Mouse (Mus musculus): Measurements from ENCODE around the gene Nfat5.

Nfat5 gene

GRCm38 (mm10) chr8:107292928-107293601, at the start of gene Nfat5:
Gene Nfat5 (plus strand): TSS chr8:107293470.
- DNase-seq (ENCODE audit: low spot score in 2 of 2) = peak; percentile 96 to 100

- no peak for DNase-seq (ENCODE audit: low spot score in 2 of 2)
Measured at GRCm38 (mm10) chr8:107244218-107244617, 49.1 kb upstream of the Nfat5 start.

DNA sequence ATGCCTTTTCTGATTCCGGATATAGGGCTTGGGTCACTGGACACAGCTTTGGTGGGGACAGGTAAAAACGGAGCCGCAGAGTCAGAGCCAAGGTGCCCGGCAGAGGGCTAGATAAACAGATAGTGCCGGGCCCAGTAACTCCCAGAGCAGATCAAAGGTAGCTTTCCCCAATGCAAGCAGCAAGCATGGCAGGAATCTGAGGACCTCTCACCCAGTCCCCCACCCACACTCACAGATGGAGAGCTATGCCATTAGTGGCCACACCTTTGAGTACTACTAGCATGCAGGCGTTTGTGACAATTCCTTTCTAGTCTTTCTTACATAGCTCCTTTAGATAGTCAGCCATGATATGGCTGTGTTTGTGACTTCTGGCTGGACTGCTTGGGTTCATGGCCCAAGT, 44.8 kb upstream of the Nfat5 start:
- DNase-seq (ENCODE audit: low spot score in 2 of 2) = no peak

GRCm38 (mm10) chr8:107251481-107252104, 41.7 kb upstream of the Nfat5 start:
- no peak for DNase-seq (ENCODE audit: low spot score in 2 of 2)

- DNase-seq (ENCODE audit: low spot score in 2 of 2) = no peak
Measured at GRCm38 (mm10) chr8:107253121-107253520, 40.1 kb upstream of the Nfat5 start.

- DNase-seq (ENCODE audit: low spot score in 2 of 2) = no peak
Measured at GRCm38 (mm10) chr8:107254403-107254802, 38.9 kb upstream of the Nfat5 start.

- DNase-seq (ENCODE audit: low spot score in 2 of 2) = no peak
Measured at GRCm38 (mm10) chr8:107254951-107255457, 38.3 kb upstream of the Nfat5 start.

GRCm38 (mm10) chr8:107257223-107257622, 36.0 kb upstream of the Nfat5 start:
- DNase-seq (ENCODE audit: low spot score in 2 of 2) = no peak

- DNase-seq (ENCODE audit: low spot score in 2 of 2) = no peak
Measured at GRCm38 (mm10) chr8:107260120-107260519, 33.1 kb upstream of the Nfat5 start.

DNA sequence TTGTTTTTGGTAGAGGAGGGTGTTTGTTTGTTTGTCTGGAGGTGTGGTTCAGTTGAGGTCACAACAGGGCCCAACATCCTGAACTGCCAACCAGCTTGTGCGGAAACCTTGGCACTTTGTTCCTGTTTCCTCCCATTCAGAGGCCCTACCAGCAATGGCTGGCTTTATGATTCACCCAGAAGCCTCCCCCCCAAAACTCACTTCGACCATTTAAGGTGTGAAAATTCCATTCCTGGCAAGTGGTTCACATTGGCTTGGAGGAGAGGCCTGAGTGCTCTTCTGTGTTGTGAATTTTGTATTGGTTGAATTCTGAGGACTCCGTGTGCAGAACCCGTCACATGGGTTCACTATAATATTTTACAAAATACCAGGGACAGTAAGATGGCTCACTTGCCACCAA, 32.1 kb upstream of the Nfat5 start:
- no peak for DNase-seq (ENCODE audit: low spot score in 2 of 2)

DNA sequence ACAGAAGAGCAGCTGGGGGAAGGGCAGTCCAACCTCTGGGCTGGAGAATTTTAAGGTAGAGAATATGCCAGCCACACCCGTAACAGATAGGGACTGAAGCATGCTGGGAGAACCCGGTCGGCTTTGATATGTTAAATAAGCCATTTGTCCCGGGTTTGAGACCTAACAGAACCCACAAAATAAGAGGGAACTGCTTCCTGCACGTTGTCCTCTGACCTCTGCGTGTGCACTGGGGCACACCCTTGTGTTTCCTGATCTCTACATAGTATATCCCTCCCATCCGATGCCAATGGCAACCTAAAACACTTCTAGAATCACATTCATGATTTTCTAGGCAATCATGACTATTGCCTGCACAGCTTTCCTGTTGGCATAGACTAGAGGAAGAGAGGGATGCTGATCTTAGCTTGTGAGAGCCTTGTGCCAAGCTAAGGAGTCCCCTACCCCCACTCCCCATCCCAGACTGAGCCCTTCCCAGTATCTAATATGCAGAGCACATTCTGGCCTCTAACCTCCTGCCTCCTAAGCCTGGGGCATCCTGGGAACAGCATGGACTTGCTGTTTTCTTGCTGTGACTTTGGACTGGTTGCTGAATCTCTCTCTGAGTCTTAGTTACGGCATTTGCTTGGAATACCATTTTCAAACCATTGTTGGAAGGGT, 31.1 kb upstream of the Nfat5 start:
- no peak for DNase-seq (ENCODE audit: low spot score in 2 of 2)

GRCm38 (mm10) chr8:107265811-107266210, 27.5 kb upstream of the Nfat5 start:
- DNase-seq (ENCODE audit: low spot score in 2 of 2) = no peak

- no peak for DNase-seq (ENCODE audit: low spot score in 2 of 2)
Measured at GRCm38 (mm10) chr8:107268501-107268900, 24.8 kb upstream of the Nfat5 start.

- no peak for DNase-seq (ENCODE audit: low spot score in 2 of 2)
Measured at GRCm38 (mm10) chr8:107269191-107269590, 24.1 kb upstream of the Nfat5 start.

DNA sequence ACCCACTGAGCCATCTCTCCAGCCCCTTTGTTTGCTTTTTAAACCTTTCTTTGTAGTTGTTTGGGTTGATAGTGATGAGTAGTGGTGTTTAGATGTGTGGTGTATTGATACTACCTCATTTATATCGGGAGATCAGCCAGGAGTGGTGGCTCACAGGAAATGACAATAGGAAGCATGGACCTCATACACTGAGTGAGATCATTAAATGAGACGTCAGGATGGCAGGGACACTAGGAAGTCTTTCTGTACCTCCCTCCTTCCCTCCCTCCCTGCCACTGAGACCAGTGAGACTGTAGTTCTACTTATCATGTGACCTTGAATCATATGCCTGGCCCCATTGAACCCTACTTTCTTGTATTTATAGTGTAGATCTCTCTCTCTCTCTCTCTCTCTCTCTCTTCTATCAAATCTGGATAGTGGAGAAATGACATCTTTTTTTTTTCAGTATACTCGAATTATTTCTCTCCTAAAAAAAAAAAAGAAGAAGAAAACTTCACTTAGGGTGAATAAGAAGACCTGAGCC, 23.6 kb upstream of the Nfat5 start:
- DNase-seq (ENCODE audit: low spot score in 2 of 2) = no peak

GRCm38 (mm10) chr8:107270287-107270686, 23.0 kb upstream of the Nfat5 start:
- no peak for DNase-seq (ENCODE audit: low spot score in 2 of 2)

DNA sequence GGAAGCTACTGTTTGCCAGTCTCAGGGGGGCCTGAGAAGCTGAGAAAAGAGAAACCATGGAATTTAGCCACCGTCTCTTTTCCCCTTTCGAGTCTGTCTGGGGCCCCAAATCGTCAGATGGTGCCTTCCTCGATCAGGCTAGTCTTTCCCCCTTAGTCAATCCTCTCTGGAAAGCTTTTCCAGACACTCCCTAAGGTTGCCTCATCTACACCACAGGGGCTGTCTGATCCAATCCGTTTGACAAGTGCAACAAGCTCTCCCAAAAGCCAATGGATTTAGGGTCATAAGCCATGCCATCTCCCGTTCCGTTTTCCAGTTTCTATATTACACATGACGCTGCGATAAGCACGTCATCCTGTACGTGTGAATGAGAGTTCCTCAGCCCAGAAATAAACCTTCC, 22.5 kb upstream of the Nfat5 start:
- DNase-seq (ENCODE audit: low spot score in 2 of 2) = no peak

GRCm38 (mm10) chr8:107277323-107277883, 15.9 kb upstream of the Nfat5 start:
- DNase-seq (ENCODE audit: low spot score in 2 of 2) = no peak

DNA sequence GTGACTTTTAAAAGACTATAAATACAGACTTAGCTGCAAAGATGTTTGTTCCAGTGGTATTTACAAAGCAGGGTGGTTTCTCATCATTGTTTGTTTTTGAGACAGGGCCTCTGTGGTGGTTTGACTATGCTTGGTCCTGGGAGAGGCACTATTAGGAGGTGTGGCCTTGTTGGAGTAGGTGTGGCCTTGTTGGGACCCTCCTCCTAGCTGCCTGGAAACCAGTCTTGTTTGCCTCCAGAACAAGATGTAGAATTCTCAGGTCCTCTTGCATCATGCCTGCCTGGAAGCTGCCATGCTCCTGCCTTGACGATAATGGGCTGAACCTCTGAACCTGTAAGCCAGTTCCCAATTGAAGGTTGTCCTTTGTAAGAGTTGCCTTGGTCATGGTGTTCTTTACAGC, 14.7 kb upstream of the Nfat5 start:
- DNase-seq (ENCODE audit: low spot score in 2 of 2) = no peak

- no peak for DNase-seq (ENCODE audit: low spot score in 2 of 2)
Measured at GRCm38 (mm10) chr8:107286686-107287085, 6.6 kb upstream of the Nfat5 start.

- DNase-seq (ENCODE audit: low spot score in 2 of 2) = no peak
Measured at GRCm38 (mm10) chr8:107287522-107287921, 5.7 kb upstream of the Nfat5 start.

DNA sequence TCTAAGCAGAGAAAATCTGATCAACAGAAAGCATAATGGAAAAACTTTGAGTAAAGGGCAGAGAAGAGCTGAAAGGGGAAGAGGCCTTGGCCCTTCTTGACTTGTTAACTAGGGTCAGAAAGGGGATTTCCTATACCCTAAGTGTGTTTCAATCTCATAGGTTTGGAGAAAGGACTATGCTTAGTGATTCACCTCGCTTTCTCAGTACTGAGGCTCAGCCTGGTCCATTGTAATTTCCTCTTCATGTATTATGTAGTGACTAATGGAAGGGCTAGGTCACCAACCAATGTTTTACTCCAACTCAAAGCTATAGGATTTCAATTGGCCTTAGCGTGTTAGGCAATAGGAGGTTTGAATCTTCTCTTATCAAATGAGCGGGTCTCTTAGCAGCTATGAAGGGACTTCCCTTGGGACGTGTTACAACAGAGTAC, 2.1 kb upstream of the Nfat5 start:
- no peak for DNase-seq (ENCODE audit: low spot score in 2 of 2)
